Mouse (Mus musculus) ovary, adult 18-20 months (tissue): ENCODE measurements at regions not wholly inside any gene's neighbourhood (a gene's known extent, or its start where the extent isn't known, plus 50 kb on each side); places are given as distances from the start of the nearest gene placed in this dataset.

Experiments used
- DNase-seq: peaks from one replicate; pipeline ENCODE4 v3.0.0; 2022; ENCODE audit warnings: low spot score, mixed read lengths

GRCm38 (mm10) chr2:123473840-123474239 is 615.9 kb upstream of the Sema6d start:
- DNase-seq = no peak

GRCm38 (mm10) chr2:123486681-123487080 is 603.1 kb upstream of the Sema6d start:
- DNase-seq = no peak

GRCm38 (mm10) chr2:123506162-123506561 is 583.6 kb upstream of the Sema6d start:
- DNase-seq = no peak

GRCm38 (mm10) chr2:123507095-123507494 is 582.7 kb upstream of the Sema6d start:
- DNase-seq = no peak

- DNase-seq = no peak
Observed at GRCm38 (mm10) chr2:123528915-123529314, 560.9 kb upstream of the Sema6d start.

- DNase-seq = no peak
Observed at GRCm38 (mm10) chr2:123532946-123533791, 556.6 kb upstream of the Sema6d start.

- DNase-seq = no peak
Observed at GRCm38 (mm10) chr2:123551249-123551850, 538.4 kb upstream of the Sema6d start.

GRCm38 (mm10) chr2:123558123-123558650 is 531.6 kb upstream of the Sema6d start:
- DNase-seq = no peak
